Mouse (Mus musculus): ENCODE measurements around the gene Tdg. TPM values are rescaled to one million over a fixed set of nuclear protein-coding genes. Genes with fewer than 3 reads are reported as not detected.

Tdg gene
- total and polyA plus RNA-seq, 2 experiments from 2014 or later = 37.5 to 40.9 TPM

DNA sequence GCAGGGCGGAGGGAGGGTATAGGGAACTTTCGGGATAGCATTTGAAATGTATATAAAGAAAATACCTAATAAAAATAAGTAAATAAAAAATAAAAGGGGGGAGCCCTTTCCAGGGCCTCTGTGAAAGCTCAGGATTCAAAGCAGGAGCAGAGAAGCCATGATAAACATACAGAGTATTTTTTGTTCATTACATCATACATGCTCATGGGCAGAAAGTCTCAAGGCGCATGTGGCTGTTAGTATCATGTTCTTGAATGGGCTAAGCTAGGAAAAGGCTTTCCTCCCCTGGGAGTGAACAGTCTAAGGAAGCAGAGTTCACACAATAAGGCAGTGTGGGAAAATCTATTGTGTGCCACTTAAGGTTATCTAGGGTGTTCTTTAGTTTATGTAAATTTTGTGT, 6.7 kb downstream of the Tdg start:
- H3K4me3 ChIP-seq (ENCODE audit: low read depth, low read length) = no peak overlapping the region
- no peak overlapping the region for H3K9ac ChIP-seq (replicated peaks; ENCODE audit: low read depth, low read length)
- 0 out of 2 replicates have a peak, but pooled peaks cover 3% of the 10 kb centered on the region for H3K4me1 ChIP-seq (ENCODE audit: control insufficient read depth, insufficient read depth)
- H3K4me2 ChIP-seq (ENCODE audit: low read depth, low read length) = no peak overlapping the region
- 85% methylated on average over 3 of the region's 3 CpGs for whole genome bisulfite sequencing
- ATAC-seq (ENCODE audit: insufficient read depth, low read depth) (no peak), DNase-seq (ENCODE audit: low spot score) (no peak)
- H3K27me3 ChIP-seq (ENCODE audit: control insufficient read depth, insufficient read depth, low read length) = no peaks in the 10 kb centered on the region
- no peak overlapping the region for H3K27ac ChIP-seq (ENCODE audit: low read depth)
- H3K9me3 ChIP-seq (replicated peaks; ENCODE audit: control insufficient read depth, low read length) = no peaks in the 10 kb centered on the region
- H3K36me3 ChIP-seq (replicated peaks; ENCODE audit: control insufficient read depth, insufficient read depth, low read length) = peaks cover 42% of the 10 kb centered on the region
- TF ChIP-seq CTCF (IDR thresholded peaks at IDR 0.05; ENCODE audit: low read depth) (no peak), EP300 (IDR thresholded peaks at IDR 0.05; ENCODE audit: low read depth) (no peak)

DNA sequence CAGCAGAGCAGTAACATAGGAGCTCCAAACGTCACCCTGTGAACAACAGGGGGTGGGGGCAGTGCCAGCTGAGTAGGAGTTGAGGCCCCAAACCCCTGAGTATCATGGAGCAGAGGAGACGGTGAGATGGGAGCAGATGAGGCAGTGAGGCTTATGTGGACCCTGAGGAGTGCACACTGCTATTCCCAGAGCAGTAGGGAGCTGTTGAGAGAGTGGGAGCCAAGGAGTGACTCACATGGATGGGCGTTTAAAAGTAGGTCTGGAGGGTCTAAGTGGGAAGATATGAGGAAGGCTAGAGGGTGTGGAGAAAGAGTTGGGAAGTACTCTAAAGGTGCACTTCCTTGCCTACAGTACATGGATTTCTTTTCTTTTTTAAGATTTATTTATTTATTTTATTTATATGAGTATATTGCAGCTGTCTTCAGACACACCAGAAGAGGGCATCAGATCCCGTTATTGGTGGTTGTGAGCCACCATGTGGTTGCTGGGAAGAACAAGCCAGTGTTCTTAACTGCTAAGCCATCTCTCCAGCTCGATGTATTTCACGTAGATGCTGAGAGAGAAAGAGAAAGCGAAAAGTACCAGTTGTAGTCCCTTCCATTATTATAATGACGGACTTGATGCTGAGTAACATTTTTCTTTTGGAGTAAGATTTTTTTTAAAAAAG, 9.5 kb downstream of the Tdg start:
- WGBS = 91% methylated on average over 8 of the region's 8 CpGs
- TF ChIP-seq EP300 (IDR thresholded peaks at IDR 0.05; ENCODE audit: low read depth) (no peak), CTCF (IDR thresholded peaks at IDR 0.05; ENCODE audit: low read depth) (no peak)

GRCm38 (mm10) chr10:82641481-82641880, 11.9 kb downstream of the Tdg start:
- Histone ChIP-seq H3K4me2 (ENCODE audit: low read depth, low read length) (no peak overlapping the region), H3K36me3 (replicated peaks; ENCODE audit: control insufficient read depth, insufficient read depth, low read length) (peaks cover 62% of the 10 kb centered on the region), H3K27ac (ENCODE audit: low read depth) (no peak overlapping the region), H3K9me3 (replicated peaks; ENCODE audit: control insufficient read depth, low read length) (no peaks in the 10 kb centered on the region), H3K9ac (replicated peaks; ENCODE audit: low read depth, low read length) (no peak overlapping the region), H3K4me1 (ENCODE audit: control insufficient read depth, insufficient read depth) (0 out of 2 replicates have a peak, but pooled peaks cover 3% of the 10 kb centered on the region), H3K27me3 (ENCODE audit: control insufficient read depth, insufficient read depth, low read length) (no peaks in the 10 kb centered on the region), H3K4me3 (ENCODE audit: low read depth, low read length) (no peak overlapping the region)
- TF ChIP-seq EP300 (IDR thresholded peaks at IDR 0.05; ENCODE audit: low read depth) (no peak), CTCF (IDR thresholded peaks at IDR 0.05; ENCODE audit: low read depth) (no peak)
- 89% methylated on average over 7 of the region's 9 CpGs for WGBS
- DNase-seq (ENCODE audit: low spot score) (no peak), ATAC-seq (ENCODE audit: insufficient read depth, low read depth) (no peak)

More for the DNA sequence above, 9.5 kb downstream of the Tdg start:
- Histone ChIP-seq H3K9me3 (replicated peaks; ENCODE audit: control insufficient read depth, low read length) (no peaks in the 10 kb centered on the region), H3K36me3 (replicated peaks; ENCODE audit: control insufficient read depth, insufficient read depth, low read length) (peaks cover 46% of the 10 kb centered on the region), H3K4me2 (ENCODE audit: low read depth, low read length) (no peak overlapping the region), H3K27me3 (ENCODE audit: control insufficient read depth, insufficient read depth, low read length) (no peaks in the 10 kb centered on the region), H3K4me1 (ENCODE audit: control insufficient read depth, insufficient read depth) (0 out of 2 replicates have a peak, but pooled peaks cover 3% of the 10 kb centered on the region), H3K9ac (replicated peaks; ENCODE audit: low read depth, low read length) (no peak overlapping the region), H3K27ac (ENCODE audit: low read depth) (no peak overlapping the region), H3K4me3 (ENCODE audit: low read depth, low read length) (no peak overlapping the region)
- DNase-seq (ENCODE audit: low spot score) (no peak), ATAC-seq (ENCODE audit: insufficient read depth, low read depth) (no peak)

DNA sequence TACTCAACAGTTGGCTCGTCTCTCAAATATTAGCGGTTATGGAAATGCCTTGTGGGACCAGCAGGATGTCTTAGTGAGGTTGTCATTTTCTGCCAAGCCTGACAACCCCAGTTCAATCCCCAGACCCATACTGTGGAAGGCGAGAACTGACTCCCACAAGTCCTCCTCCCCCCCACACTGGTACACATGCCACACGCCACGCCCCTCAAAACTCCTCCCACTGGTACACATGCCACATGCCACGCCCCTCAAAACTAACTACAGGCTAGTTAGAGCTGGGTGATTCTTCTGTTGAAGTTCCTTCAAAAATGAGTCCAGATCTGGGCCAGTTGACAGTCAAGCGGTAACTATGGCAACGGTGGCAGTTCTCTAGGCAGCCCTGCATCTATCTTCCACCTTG, 16.5 kb downstream of the Tdg start:
- H3K27me3 ChIP-seq (ENCODE audit: control insufficient read depth, insufficient read depth, low read length) = no peaks in the 10 kb centered on the region
- H3K4me3 ChIP-seq (ENCODE audit: low read depth, low read length) = no peak overlapping the region
- no peak overlapping the region for H3K9ac ChIP-seq (replicated peaks; ENCODE audit: low read depth, low read length)
- H3K27ac ChIP-seq (ENCODE audit: low read depth) = no peak overlapping the region
- H3K9me3 ChIP-seq (replicated peaks; ENCODE audit: control insufficient read depth, low read length) = no peaks in the 10 kb centered on the region
- WGBS = 96% methylated on average over 8 of the region's 8 CpGs
- H3K4me1 ChIP-seq (ENCODE audit: control insufficient read depth, insufficient read depth) = no peaks in the 10 kb centered on the region
- no peak for DNase-seq (ENCODE audit: low spot score)
- no peak for ATAC-seq (ENCODE audit: insufficient read depth, low read depth)
- TF ChIP-seq CTCF (IDR thresholded peaks at IDR 0.05; ENCODE audit: low read depth) = no peak
- TF ChIP-seq EP300 (IDR thresholded peaks at IDR 0.05; ENCODE audit: low read depth) = no peak
- H3K36me3 ChIP-seq (replicated peaks; ENCODE audit: control insufficient read depth, insufficient read depth, low read length) = peaks cover 62% of the 10 kb centered on the region
- H3K4me2 ChIP-seq (ENCODE audit: low read depth, low read length) = no peak overlapping the region

GRCm38 (mm10) chr10:82647205-82647811, 17.7 kb downstream of the Tdg start:
- 75% methylated on average over 17 of the region's 17 CpGs for WGBS
- Histone ChIP-seq H3K4me2 (ENCODE audit: low read depth, low read length) (no peak overlapping the region), H3K36me3 (replicated peaks; ENCODE audit: control insufficient read depth, insufficient read depth, low read length) (peaks cover 69% of the 10 kb centered on the region), H3K4me1 (ENCODE audit: control insufficient read depth, insufficient read depth) (no peaks in the 10 kb centered on the region), H3K27me3 (ENCODE audit: control insufficient read depth, insufficient read depth, low read length) (no peaks in the 10 kb centered on the region), H3K9me3 (replicated peaks; ENCODE audit: control insufficient read depth, low read length) (no peaks in the 10 kb centered on the region), H3K4me3 (ENCODE audit: low read depth, low read length) (no peak overlapping the region), H3K27ac (ENCODE audit: low read depth) (no peak overlapping the region), H3K9ac (replicated peaks; ENCODE audit: low read depth, low read length) (no peak overlapping the region)
- ATAC-seq (ENCODE audit: insufficient read depth, low read depth) = no peak
- TF ChIP-seq EP300 (IDR thresholded peaks at IDR 0.05; ENCODE audit: low read depth) = no peak
- no peak for TF ChIP-seq CTCF (IDR thresholded peaks at IDR 0.05; ENCODE audit: low read depth)
- DNase-seq (ENCODE audit: low spot score) = no peak
